Mouse (Mus musculus) ES-E14 (cell line): ENCODE results near the gene Tmem9b.

Experiments used
- CHD2 ChIP-seq: IDR thresholded peaks from 2 replicates; pipeline ENCODE4 v1.6.1; 2014; ENCODE audit warnings: mild to moderate bottlenecking, low read depth, low read length, inconsistent platforms
- HCFC1 ChIP-seq: IDR thresholded peaks from 2 replicates; pipeline ENCODE4 v1.6.1; 2012; ENCODE audit warnings: low read length, inconsistent platforms, borderline replicate concordance; ENCODE audit not compliant: insufficient read depth
- MAFK ChIP-seq: IDR thresholded peaks from 2 replicates; pipeline ENCODE4 v1.6.1; 2014; ENCODE audit warnings: mild to moderate bottlenecking, low read depth, low read length, inconsistent platforms; ENCODE audit not compliant: insufficient read depth
- ZC3H11A ChIP-seq: IDR thresholded peaks from 2 replicates; pipeline ENCODE4 v1.6.1; 2012; ENCODE audit warnings: low read depth, mild to moderate bottlenecking, inconsistent platforms, low read length, borderline replicate concordance
- ZNF384 ChIP-seq: IDR thresholded peaks from 2 replicates; pipeline ENCODE4 v1.6.1; 2012; ENCODE audit warnings: low read depth, low read length, inconsistent platforms

DNA sequence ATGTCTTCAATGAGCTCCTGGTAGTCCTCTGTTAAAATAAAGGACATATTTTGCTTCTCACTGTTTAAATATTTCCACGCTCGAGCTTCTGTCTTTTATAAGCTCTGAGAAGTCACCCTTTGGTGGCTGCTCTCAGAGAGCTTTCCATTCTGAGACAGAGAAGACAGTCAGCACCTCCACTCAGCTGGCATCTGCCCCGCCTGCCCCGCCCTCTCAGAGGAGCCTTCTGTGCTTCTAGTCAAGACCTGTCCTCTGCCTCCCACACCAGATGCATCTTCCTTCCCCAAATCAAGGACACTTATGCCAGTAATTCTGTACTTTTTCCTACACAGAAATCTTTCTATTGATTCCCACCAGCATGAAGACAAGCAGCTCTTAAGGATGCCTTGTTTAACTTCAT lies 48.0 kb upstream of the Tmem9b start:
- TF ChIP-seq CHD2: no peak
- no peak for TF ChIP-seq MAFK
- TF ChIP-seq ZNF384: no peak
- no peak for TF ChIP-seq HCFC1
- no peak for TF ChIP-seq ZC3H11A
